Mouse (Mus musculus): ENCODE results near the gene Agbl4. TPM values are rescaled to one million over a fixed set of nuclear protein-coding genes. Genes with fewer than 3 reads are reported as not detected.

Agbl4 gene
- polyA plus RNA-seq, 1 experiment = not detected

DNA sequence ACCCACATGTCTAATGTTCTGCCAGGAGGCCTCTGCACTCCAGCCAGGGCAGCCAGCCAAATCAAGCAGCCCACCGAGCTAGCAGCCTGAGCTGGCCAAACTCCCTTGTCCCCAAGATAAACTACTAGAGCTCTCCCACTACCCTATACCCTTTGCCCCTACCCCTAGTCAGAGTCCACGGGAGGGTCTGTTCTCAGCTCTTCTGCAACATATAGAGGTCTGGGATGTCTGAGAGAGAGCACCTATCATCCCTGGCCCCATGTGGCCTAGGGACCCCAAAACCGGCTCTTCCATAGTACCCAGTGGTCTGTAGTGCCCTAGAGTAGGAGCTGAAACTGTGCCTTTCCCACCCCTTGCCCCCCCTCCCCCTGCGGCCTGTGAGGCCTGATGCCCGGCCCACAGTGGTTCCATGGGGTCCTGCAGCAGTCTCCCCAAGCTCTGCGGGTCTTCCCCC lies 677.3 kb downstream of the Agbl4 start:
- H3K4me3 ChIP-seq (ENCODE audit: insufficient read depth, poor library complexity, severe bottlenecking) = no peak overlapping the region
- no peaks in the 10 kb centered on the region for H3K36me3 ChIP-seq (ENCODE audit: control insufficient read depth, insufficient read depth)
- H3K79me3 ChIP-seq (ENCODE audit: low read depth) = no peaks in the 10 kb centered on the region
- no peak overlapping the region for H3ac ChIP-seq (ENCODE audit: control insufficient read depth, insufficient read length, low read depth)
- TF ChIP-seq MYOD1 (IDR thresholded peaks at IDR 0.05; ENCODE audit: control insufficient read depth, insufficient read length, low read depth) = no peak
- TF ChIP-seq CEBPB (IDR thresholded peaks at IDR 0.05; ENCODE audit: low read depth) = no peak
- TF ChIP-seq CTCF (IDR thresholded peaks at IDR 0.05; ENCODE audit: control insufficient read depth, insufficient read depth, insufficient read length) = no peak
- no peak for TF ChIP-seq USF1 (IDR thresholded peaks at IDR 0.05; ENCODE audit: low read depth)
- no peak for TF ChIP-seq MAX (IDR thresholded peaks at IDR 0.05)
- no peak for TF ChIP-seq MYOG (IDR thresholded peaks at IDR 0.05; ENCODE audit: control insufficient read depth, extremely low read depth, insufficient read length)
- no peak for TF ChIP-seq FOSL1 (IDR thresholded peaks at IDR 0.05; ENCODE audit: insufficient read depth, low read length, poor library complexity, severe bottlenecking)
- no peaks in the 10 kb centered on the region for H3K27me3 ChIP-seq (ENCODE audit: control insufficient read depth, insufficient read depth, insufficient read length)
- H3K79me2 ChIP-seq (ENCODE audit: control insufficient read depth, insufficient read depth) = no peaks in the 10 kb centered on the region

DNA sequence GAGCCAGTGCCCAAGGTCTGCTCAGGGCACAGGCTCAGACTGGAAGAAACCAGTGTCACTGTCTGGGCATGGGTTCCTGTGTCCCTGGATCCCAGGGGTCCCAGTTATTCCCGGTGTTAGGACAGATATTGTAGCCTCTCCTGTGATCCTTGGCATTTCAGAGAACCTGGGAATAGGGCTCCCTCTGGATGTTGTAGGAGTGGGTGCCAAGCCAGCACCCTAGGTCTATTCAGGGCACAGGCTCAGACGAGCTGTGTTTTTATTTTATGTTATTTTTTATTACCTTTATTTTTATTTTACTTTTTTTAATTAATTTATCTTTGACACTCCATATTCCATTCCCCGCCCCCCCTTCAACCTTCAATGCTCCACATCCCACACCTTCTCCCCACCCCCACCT lies 680.3 kb downstream of the Agbl4 start:
- TF ChIP-seq MYOG (IDR thresholded peaks at IDR 0.05; ENCODE audit: control insufficient read depth, extremely low read depth, insufficient read length) (no peak), CTCF (IDR thresholded peaks at IDR 0.05; ENCODE audit: control insufficient read depth, insufficient read depth, insufficient read length) (no peak), USF1 (IDR thresholded peaks at IDR 0.05; ENCODE audit: low read depth) (no peak)

DNA sequence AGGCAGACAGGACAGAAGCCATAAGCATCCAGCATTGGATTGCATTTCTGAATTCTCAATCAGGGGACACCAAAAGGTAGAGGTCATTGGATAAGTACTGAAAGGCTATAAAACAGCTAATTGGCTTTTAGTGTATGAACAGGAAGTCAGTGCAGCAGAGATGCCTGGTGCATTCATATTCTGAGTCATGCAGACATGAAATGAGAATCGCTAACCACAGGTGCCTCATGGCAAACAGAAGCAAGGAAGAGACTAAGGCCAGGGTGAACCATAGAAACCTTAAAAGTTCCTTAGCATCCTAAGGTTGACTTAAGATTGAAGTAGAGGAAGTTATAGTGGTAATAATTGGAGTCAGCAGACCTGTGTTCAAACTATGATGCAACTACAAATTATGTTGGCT lies 687.9 kb downstream of the Agbl4 start:
- H3K79me2 ChIP-seq (ENCODE audit: control insufficient read depth, insufficient read depth) = no peaks in the 10 kb centered on the region
- no peaks in the 10 kb centered on the region for H3K79me3 ChIP-seq (ENCODE audit: low read depth)
- no peaks in the 10 kb centered on the region for H3K27me3 ChIP-seq (ENCODE audit: control insufficient read depth, insufficient read depth, insufficient read length)
- no peak overlapping the region for H3K4me3 ChIP-seq (ENCODE audit: insufficient read depth, poor library complexity, severe bottlenecking)
- no peak overlapping the region for H3ac ChIP-seq (ENCODE audit: control insufficient read depth, insufficient read length, low read depth)
- no peaks in the 10 kb centered on the region for H3K36me3 ChIP-seq (ENCODE audit: control insufficient read depth, insufficient read depth)
- TF ChIP-seq FOSL1 (IDR thresholded peaks at IDR 0.05; ENCODE audit: insufficient read depth, low read length, poor library complexity, severe bottlenecking) (no peak), CEBPB (IDR thresholded peaks at IDR 0.05; ENCODE audit: low read depth) (no peak), MYOD1 (IDR thresholded peaks at IDR 0.05; ENCODE audit: control insufficient read depth, insufficient read length, low read depth) (no peak), MAX (IDR thresholded peaks at IDR 0.05) (no peak), CTCF (IDR thresholded peaks at IDR 0.05; ENCODE audit: control insufficient read depth, insufficient read depth, insufficient read length) (no peak), USF1 (IDR thresholded peaks at IDR 0.05; ENCODE audit: low read depth) (no peak), MYOG (IDR thresholded peaks at IDR 0.05; ENCODE audit: control insufficient read depth, extremely low read depth, insufficient read length) (no peak)

More for the DNA sequence above, 680.3 kb downstream of the Agbl4 start:
- H3ac ChIP-seq (ENCODE audit: control insufficient read depth, insufficient read length, low read depth) = no peak overlapping the region
- H3K27me3 ChIP-seq (ENCODE audit: control insufficient read depth, insufficient read depth, insufficient read length) = no peaks in the 10 kb centered on the region
- no peaks in the 10 kb centered on the region for H3K79me2 ChIP-seq (ENCODE audit: control insufficient read depth, insufficient read depth)
- no peak overlapping the region for H3K4me3 ChIP-seq (ENCODE audit: insufficient read depth, poor library complexity, severe bottlenecking)
- no peaks in the 10 kb centered on the region for H3K79me3 ChIP-seq (ENCODE audit: low read depth)
- H3K36me3 ChIP-seq (ENCODE audit: control insufficient read depth, insufficient read depth) = no peaks in the 10 kb centered on the region

DNA sequence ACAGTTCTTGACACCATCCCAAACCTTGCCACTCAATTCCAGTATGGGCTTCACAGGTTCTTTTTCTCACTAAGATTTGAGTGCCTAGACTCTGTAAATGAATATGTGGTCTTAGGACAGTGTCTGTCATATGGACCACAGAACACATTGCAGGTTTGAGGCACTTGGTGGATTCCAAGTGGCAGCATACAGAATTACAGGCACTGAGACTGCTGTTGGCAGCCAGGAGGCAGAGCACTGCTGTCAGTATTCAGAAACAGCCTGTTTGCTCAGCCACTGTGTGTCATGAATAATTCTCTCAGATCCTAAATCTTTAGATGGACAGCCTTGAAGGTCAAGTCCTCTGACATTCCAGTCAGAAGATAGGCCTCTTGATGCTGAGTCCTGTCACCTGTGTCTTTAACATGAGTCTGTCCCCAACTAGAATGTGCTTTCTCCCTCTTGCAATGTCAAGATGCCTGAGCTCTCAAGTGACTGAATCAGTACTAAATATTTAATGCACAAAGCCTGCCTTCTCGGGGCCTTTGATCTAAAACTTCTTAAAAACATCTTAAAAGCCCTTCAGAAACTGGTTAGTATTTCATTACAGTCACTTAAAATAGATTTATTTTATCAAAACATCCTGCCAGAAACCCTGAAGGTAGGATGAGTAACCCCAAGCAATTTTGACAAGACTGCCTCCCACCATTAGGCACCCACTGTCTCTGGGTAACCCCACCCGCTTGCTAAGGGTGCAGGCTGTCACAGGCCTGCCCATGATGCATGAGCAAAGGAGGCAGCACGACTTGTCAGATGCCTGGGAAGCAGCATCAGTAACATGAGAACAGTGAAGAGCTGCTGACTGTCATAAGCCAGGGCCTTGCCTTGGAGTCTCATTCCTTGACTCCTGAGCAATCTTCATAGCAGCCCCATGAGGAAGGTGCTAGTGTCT lies 739.0 kb downstream of the Agbl4 start:
- H3K79me2 ChIP-seq (ENCODE audit: control insufficient read depth, insufficient read depth) = no peaks in the 10 kb centered on the region
- no peak for TF ChIP-seq CEBPB (IDR thresholded peaks at IDR 0.05; ENCODE audit: low read depth)
- TF ChIP-seq CTCF (IDR thresholded peaks at IDR 0.05; ENCODE audit: control insufficient read depth, insufficient read depth, insufficient read length) = no peak
- TF ChIP-seq MYOG (IDR thresholded peaks at IDR 0.05; ENCODE audit: control insufficient read depth, extremely low read depth, insufficient read length) = no peak
- no peak for TF ChIP-seq USF1 (IDR thresholded peaks at IDR 0.05; ENCODE audit: low read depth)
- no peak for TF ChIP-seq MYOD1 (IDR thresholded peaks at IDR 0.05; ENCODE audit: control insufficient read depth, insufficient read length, low read depth)
- no peak for TF ChIP-seq MAX (IDR thresholded peaks at IDR 0.05)
- no peak for TF ChIP-seq FOSL1 (IDR thresholded peaks at IDR 0.05; ENCODE audit: insufficient read depth, low read length, poor library complexity, severe bottlenecking)
- H3K79me3 ChIP-seq (ENCODE audit: low read depth) = no peaks in the 10 kb centered on the region
- no peak overlapping the region for H3ac ChIP-seq (ENCODE audit: control insufficient read depth, insufficient read length, low read depth)
- H3K27me3 ChIP-seq (ENCODE audit: control insufficient read depth, insufficient read depth, insufficient read length) = no peaks in the 10 kb centered on the region
- no peaks in the 10 kb centered on the region for H3K36me3 ChIP-seq (ENCODE audit: control insufficient read depth, insufficient read depth)
- H3K4me3 ChIP-seq (ENCODE audit: insufficient read depth, poor library complexity, severe bottlenecking) = no peak overlapping the region

DNA sequence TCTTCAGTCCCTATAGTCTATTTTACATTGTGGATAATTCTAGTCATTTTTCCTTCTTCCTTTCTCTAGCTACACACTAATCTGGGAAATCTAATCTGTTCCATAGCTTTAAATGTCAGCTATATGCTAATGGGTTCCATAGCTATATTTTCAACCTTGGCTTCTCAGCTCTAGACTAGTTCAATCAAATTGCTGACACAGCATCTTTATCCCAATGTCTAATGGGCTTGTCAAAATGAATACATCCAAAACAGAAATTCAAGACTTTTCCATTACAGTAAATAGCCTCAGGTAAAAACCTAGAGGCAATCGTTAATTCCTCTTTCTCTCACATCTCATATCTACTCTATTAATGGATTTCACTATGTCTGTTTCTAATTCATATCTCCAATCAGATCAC lies 750.3 kb downstream of the Agbl4 start:
- Histone ChIP-seq H3K27me3 (ENCODE audit: control insufficient read depth, insufficient read depth, insufficient read length) (no peaks in the 10 kb centered on the region), H3ac (ENCODE audit: control insufficient read depth, insufficient read length, low read depth) (no peak overlapping the region), H3K79me3 (ENCODE audit: low read depth) (no peaks in the 10 kb centered on the region), H3K36me3 (ENCODE audit: control insufficient read depth, insufficient read depth) (no peaks in the 10 kb centered on the region), H3K4me3 (ENCODE audit: insufficient read depth, poor library complexity, severe bottlenecking) (no peak overlapping the region), H3K79me2 (ENCODE audit: control insufficient read depth, insufficient read depth) (no peaks in the 10 kb centered on the region)
- TF ChIP-seq MAX (IDR thresholded peaks at IDR 0.05) (no peak), CTCF (IDR thresholded peaks at IDR 0.05; ENCODE audit: control insufficient read depth, insufficient read depth, insufficient read length) (no peak), CEBPB (IDR thresholded peaks at IDR 0.05; ENCODE audit: low read depth) (no peak), MYOD1 (IDR thresholded peaks at IDR 0.05; ENCODE audit: control insufficient read depth, insufficient read length, low read depth) (no peak), USF1 (IDR thresholded peaks at IDR 0.05; ENCODE audit: low read depth) (no peak), FOSL1 (IDR thresholded peaks at IDR 0.05; ENCODE audit: insufficient read depth, low read length, poor library complexity, severe bottlenecking) (no peak), MYOG (IDR thresholded peaks at IDR 0.05; ENCODE audit: control insufficient read depth, extremely low read depth, insufficient read length) (no peak)

All from C2C12 (cell line).